19 mouse cellular contexts compared by ENCODE assay signal in the genomic region with DNA sequence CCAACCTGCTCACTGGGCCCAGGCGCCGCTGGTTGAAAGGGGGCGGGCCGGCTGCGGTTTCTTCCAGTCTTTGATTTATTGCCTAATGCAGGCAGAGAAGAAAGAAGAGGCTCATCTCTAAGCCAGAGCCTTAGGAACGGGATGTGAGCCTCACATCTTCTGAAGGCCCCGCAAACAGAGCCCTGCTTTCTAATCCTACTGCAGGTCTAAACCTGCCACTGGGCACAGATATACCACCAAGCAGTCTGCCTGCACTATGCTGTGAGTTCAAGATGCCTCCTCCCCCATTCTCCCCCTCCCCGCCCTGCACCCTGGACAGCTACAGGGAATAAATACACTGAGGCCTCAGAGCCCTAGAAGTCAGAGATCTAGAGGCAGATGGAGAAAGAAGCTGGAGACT. TPM values are rescaled to one million over a fixed set of nuclear protein-coding genes. Genes with fewer than 3 reads are reported as not detected.
"Had no signal": no experiment of that assay in that cellular context is flagged by ENCODE, and none has a peak within 500 bp of the region (broad histone marks: within the 10 kb centered on the region; RNA-seq: fewer than 3 reads in every experiment).

No protein-coding gene starts in this region.

- H3K27me3 ChIP-seq: lung, embryonic 15.5 days; midbrain, embryonic 13.5 days; neural tube, embryonic 12.5 days; stomach, embryonic 15.5 days had no signal

- H3K4me2 ChIP-seq: liver, embryonic 11.5 days; liver, embryonic 15.5 days; lung, embryonic 15.5 days; midbrain, embryonic 13.5 days; neural tube, embryonic 12.5 days; stomach, embryonic 15.5 days had no signal

- H3K9ac ChIP-seq: liver, embryonic 15.5 days; lung, embryonic 15.5 days; midbrain, embryonic 13.5 days; neural tube, embryonic 12.5 days; stomach, embryonic 15.5 days had no signal

- H3K4me3 ChIP-seq: left cerebral cortex, adult 2 months; liver, embryonic 15.5 days; lung, embryonic 15.5 days; megakaryocyte, embryonic 14.5 days; midbrain, embryonic 10.5 days; midbrain, embryonic 13.5 days; neural tube, embryonic 12.5 days; stomach, embryonic 15.5 days had no signal

- H3K27ac ChIP-seq: left cerebral cortex, adult 2 months; liver, embryonic 15.5 days; lung, embryonic 15.5 days; macrophage; midbrain, embryonic 10.5 days; midbrain, embryonic 13.5 days; neural tube, embryonic 12.5 days; stomach, embryonic 15.5 days had no signal

- H3K4me1 ChIP-seq: liver, embryonic 15.5 days; megakaryocyte, embryonic 14.5 days; midbrain, embryonic 10.5 days; midbrain, embryonic 13.5 days; neural tube, embryonic 12.5 days; stomach, embryonic 15.5 days had no signal

- H3K9me3 ChIP-seq: liver, embryonic 15.5 days; midbrain, embryonic 10.5 days; midbrain, embryonic 13.5 days; neural tube, embryonic 12.5 days; stomach, embryonic 15.5 days had no signal

- ATAC-seq: intestine, embryonic 16.5 days; midbrain, embryonic 13.5 days had no signal

- DNase-seq: kidney, adult 18-20 months; kidney, postnatal 10 days; kidney, postnatal 36 days; layer of hippocampus, postnatal 36 days; lung, adult 18-20 months; right cerebral cortex, postnatal 25 days; spleen, adult 18-20 months; thymus, postnatal 25 days had no signal

- H3K36me3 ChIP-seq: liver, embryonic 15.5 days; lung, embryonic 15.5 days; midbrain, embryonic 10.5 days; midbrain, embryonic 13.5 days; neural tube, embryonic 12.5 days; stomach, embryonic 15.5 days had no signal

RNA-seq across cellular contexts. Expression of a gene that starts 35.2 kb away (rescaled TPM):
- polyA plus RNA-seq: macrophage had no signal
